Mouse (Mus musculus): ENCODE measurements around the gene Bag6.

Gene Bag6

GRCm38 (mm10) chr17:35162121-35162520, 27.1 kb downstream of the Bag6 start:
- in situ Hi-C loops (cut with MboI; ENCODE audit: unreplicated experiment in 2 of 2), result no loop called here

GRCm38 (mm10) chr17:35162730-35163129, 27.8 kb downstream of the Bag6 start:
- in situ Hi-C loops (cut with MboI; ENCODE audit: unreplicated experiment in 2 of 2), result no loop called here

GRCm38 (mm10) chr17:35163326-35164081, 28.5 kb downstream of the Bag6 start:
- in situ Hi-C loops (cut with MboI; ENCODE audit: unreplicated experiment in 2 of 2), result no loop called here

- in situ Hi-C loops (cut with MboI; ENCODE audit: unreplicated experiment in 2 of 2), result no loop called here
Observed at GRCm38 (mm10) chr17:35164218-35164567, 29.2 kb downstream of the Bag6 start.

GRCm38 (mm10) chr17:35164568-35165450, 29.8 kb downstream of the Bag6 start, which contains the start of gene Prrc2a:
Prrc2a (minus strand) TSS chr17:35164897.
- in situ Hi-C loops (cut with MboI; ENCODE audit: unreplicated experiment in 2 of 2), result no loop called here

GRCm38 (mm10) chr17:35165451-35166155, 30.6 kb downstream of the Bag6 start:
- in situ Hi-C loops (cut with MboI; ENCODE audit: unreplicated experiment in 2 of 2), result no loop called here

GRCm38 (mm10) chr17:35166352-35167035, 31.5 kb downstream of the Bag6 start:
- in situ Hi-C loops (cut with MboI; ENCODE audit: unreplicated experiment in 2 of 2), result no loop called here

GRCm38 (mm10) chr17:35167794-35168193, 32.8 kb downstream of the Bag6 start:
- in situ Hi-C loops (cut with MboI; ENCODE audit: unreplicated experiment in 2 of 2), result no loop called here

- in situ Hi-C loops (cut with MboI; ENCODE audit: unreplicated experiment in 2 of 2), result no loop called here
Observed at GRCm38 (mm10) chr17:35168541-35169207, 33.7 kb downstream of the Bag6 start.

- in situ Hi-C loops (cut with MboI; ENCODE audit: unreplicated experiment in 2 of 2), result no loop called here
Observed at GRCm38 (mm10) chr17:35172445-35173234, 37.7 kb downstream of the Bag6 start.

- in situ Hi-C loops (cut with MboI; ENCODE audit: unreplicated experiment in 2 of 2), result no loop called here
Observed at GRCm38 (mm10) chr17:35173329-35173728, 38.4 kb downstream of the Bag6 start.

GRCm38 (mm10) chr17:35174201-35174977, 39.4 kb downstream of the Bag6 start:
- in situ Hi-C loops (cut with MboI; ENCODE audit: unreplicated experiment in 2 of 2), result no loop called here

- in situ Hi-C loops (cut with MboI; ENCODE audit: unreplicated experiment in 2 of 2), result loop anchor here (5.0 kb wide), 1 partner anchor 57 kb away; the partner anchor contains the start of gene Atp6v1g2 (in 2 of the 2)
Observed at GRCm38 (mm10) chr17:35175382-35175781, 40.4 kb downstream of the Bag6 start.

- in situ Hi-C loops (cut with MboI; ENCODE audit: unreplicated experiment in 2 of 2), result loop anchor here (5.0 kb wide), 1 partner anchor 56 kb away; the partner anchor contains the start of gene Atp6v1g2 (in 2 of the 2)
Observed at GRCm38 (mm10) chr17:35175968-35176367, 41.0 kb downstream of the Bag6 start, which contains the start of gene Aif1. Aif1 (minus strand) TSS chr17:35176068.

- in situ Hi-C loops (cut with MboI; ENCODE audit: unreplicated experiment in 2 of 2), result loop anchor here (5.0 kb wide), 1 partner anchor 54 kb away; the partner anchor contains the start of gene Atp6v1g2 (in 2 of the 2)
Observed at GRCm38 (mm10) chr17:35178528-35178927, 43.5 kb downstream of the Bag6 start.

- in situ Hi-C loops (cut with MboI; ENCODE audit: unreplicated experiment in 2 of 2), result no loop called here
Observed at GRCm38 (mm10) chr17:35180093-35180492, 45.1 kb downstream of the Bag6 start.

GRCm38 (mm10) chr17:35185639-35186611, 50.9 kb downstream of the Bag6 start:
- in situ Hi-C loops (cut with MboI; ENCODE audit: unreplicated experiment in 2 of 2), result no loop called here

Data from v-Abl transformed pro-B cells (cell line).